Mouse (Mus musculus): ENCODE measurements around the gene Klk12. TPM values are rescaled to one million over a fixed set of nuclear protein-coding genes. Genes with fewer than 3 reads are reported as not detected.

Gene Klk12
- total RNA-seq (2015) (not detected in 2 replicates), total RNA-seq (2017) (not detected in 2 replicates)

GRCm38 (mm10) chr7:43768597-43768996 is at the start of gene Klk12:
Gene Klk12 (plus strand): TSS chr7:43768897.
- no peak for ATAC-seq (replicated peaks; ENCODE audit: poor library complexity)

- ATAC-seq (replicated peaks; ENCODE audit: poor library complexity): peak; percentile 98
Observed at GRCm38 (mm10) chr7:43747788-43748187, 20.9 kb upstream of the Klk12 start.

DNA sequence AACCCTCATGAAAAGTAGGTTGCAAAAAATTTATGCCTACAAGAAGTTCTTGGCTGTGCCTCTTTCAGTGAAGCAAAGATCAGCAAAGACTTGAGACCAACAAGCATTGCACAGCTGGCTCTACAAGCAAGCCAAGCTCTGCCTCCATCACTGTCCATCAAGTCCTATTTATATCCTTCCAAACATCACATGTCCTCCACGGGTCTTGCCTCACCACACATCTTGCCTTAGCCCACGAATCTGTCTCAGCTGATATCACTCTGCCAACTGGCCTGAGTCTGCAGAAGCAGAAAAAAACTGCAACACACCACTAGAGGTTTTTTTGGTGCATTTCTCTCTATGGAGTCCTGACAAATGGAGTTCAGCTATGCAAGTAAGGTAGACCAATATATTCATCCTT is 15.9 kb upstream of the Klk12 start:
- ATAC-seq (replicated peaks; ENCODE audit: poor library complexity): no peak

DNA sequence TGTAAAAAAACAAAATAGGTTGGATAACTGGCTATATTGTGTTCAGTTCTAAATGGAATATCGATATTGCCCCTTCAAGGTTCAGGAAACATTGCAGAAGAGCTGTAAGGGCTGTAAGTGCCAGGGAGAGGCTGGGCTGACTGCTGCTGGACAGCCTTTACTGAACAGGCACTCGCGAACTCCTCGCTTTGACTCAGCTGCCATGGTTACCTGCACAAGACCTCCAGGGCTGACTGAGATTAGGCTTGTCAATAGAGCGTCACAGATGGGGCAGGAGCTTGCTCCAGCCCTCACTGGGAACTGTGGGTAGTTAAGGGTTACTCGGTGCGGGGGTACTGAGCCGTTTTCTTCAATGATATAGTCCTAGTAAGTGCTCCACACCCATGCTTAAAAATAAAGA is 2.2 kb upstream of the Klk12 start:
- ATAC-seq (replicated peaks; ENCODE audit: poor library complexity): no peak

DNA sequence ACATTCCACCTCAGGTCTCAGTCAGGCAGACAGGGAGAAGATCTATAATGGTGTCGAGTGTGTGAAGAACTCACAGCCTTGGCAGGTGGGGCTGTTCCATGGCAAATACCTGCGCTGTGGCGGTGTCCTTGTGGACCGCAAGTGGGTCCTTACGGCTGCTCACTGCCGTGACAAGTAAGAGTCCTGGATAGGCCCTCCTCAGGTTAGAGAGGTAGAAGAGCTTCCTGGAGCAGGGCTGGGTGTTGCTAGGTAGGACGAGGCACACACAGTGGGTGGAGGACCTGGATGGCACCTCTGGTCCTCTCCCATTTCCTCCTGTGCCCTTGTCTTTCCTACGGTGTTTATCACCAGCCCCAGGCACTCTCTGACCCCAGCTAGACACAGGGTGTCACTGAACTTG is 939 bp downstream of the Klk12 start:
- no peak for ATAC-seq (replicated peaks; ENCODE audit: poor library complexity)

DNA sequence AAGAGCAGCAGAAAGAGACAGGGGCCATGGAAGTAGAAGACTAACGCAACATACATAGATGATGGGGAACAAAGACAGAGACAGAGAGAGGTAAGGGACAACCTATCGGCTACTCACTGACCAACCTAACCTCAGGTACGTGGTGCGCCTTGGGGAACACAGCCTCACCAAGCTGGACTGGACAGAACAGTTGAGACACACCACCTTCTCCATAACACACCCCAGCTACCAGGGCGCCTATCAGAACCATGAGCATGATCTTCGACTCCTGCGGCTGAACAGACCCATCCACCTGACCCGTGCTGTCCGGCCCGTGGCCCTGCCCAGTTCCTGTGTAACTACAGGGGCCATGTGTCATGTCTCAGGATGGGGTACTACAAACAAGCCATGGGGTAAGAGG is 2.0 kb downstream of the Klk12 start:
- ATAC-seq (replicated peaks; ENCODE audit: poor library complexity): no peak

GRCm38 (mm10) chr7:43771916-43772315 is 3.2 kb downstream of the Klk12 start:
- ATAC-seq (replicated peaks; ENCODE audit: poor library complexity): no peak

DNA sequence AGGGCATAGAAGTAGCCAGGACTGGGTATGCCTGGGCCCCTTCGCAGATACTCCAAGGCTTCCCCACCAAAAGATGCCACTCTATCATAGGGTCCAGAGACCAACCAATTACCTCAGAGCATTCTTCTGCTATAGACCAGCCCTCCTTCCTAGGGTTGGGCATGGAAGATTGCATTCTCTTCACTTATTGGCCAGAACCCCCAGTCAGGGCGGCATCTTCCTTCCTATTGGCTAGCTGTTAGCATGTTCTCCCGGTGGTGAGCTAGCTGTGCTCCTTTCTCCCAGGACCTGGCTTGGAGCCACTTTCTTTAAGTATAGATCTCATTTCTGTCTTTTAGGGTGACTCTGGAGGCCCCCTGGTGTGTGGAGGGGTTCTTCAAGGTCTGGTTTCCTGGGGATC is 4.2 kb downstream of the Klk12 start:
- no peak for ATAC-seq (replicated peaks; ENCODE audit: poor library complexity)

DNA sequence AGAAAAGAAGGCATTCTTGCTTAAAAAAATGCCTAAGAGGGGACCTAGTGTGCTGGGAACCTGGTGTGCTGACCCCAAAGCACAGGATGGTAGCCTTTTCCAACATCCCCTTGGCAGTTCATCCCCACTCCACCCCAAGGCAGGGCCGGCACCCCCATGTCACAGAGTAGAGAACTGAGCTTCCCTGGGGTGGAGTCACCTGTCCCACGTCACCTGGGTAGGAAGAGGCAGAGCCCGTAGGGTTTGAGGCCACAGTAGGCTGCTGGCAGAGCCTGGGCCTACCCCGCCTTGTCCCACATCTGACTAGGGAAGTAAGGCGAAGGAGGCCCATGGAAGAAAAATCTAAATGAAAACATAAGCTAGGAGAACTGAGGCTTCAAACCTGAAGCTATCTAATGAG is 5.7 kb downstream of the Klk12 start, which contains the start of gene Klk11:
Gene Klk11 (plus strand): TSS at position 241 of the 400 bp plus-strand sequence.
- no peak for ATAC-seq (replicated peaks; ENCODE audit: poor library complexity)

DNA sequence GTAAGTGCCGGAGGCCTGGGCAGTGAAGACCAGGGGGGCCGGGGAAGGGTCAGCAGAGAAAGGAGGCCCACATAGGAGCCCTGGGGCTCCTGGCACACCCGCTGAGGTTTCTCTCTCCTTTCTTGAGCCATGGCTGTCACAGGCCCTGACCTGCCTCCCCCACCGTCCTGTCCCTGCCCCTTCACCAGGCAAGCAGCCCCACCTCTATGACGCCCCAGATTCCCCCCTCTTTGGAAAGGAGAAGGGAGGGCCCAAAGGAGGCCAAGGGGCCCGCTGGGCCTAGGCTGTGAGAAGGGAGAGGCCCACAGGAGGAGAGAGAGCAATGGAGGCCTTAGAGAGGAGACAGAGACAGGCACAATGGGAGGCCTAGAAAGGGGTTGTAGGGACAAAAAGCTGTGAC is 6.1 kb downstream of the Klk12 start:
- ATAC-seq (replicated peaks; ENCODE audit: poor library complexity): no peak

- no peak for ATAC-seq (replicated peaks; ENCODE audit: poor library complexity)
Observed at GRCm38 (mm10) chr7:43775311-43776057, 6.8 kb downstream of the Klk12 start.

DNA sequence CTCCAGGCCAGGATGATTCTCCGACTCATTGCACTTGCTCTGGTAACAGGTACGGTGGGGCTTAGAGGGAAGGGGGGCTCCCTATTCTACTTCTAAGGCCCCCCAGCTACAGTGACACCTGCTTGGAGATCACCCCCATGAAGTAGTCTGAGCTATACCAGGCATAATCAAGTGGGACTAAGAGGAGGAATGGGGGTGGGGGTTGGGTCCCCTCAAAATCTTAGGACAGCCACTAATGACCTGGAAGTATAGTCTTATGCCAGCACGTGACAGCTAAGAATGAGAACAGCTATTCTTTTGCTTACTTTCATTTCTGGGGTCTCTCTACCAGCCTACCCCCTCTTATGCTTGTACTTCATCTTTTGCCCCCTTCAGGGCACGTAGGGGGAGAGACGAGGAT is 7.8 kb downstream of the Klk12 start:
- no peak for ATAC-seq (replicated peaks; ENCODE audit: poor library complexity)

GRCm38 (mm10) chr7:43777423-43777822 is 8.7 kb downstream of the Klk12 start:
- ATAC-seq (replicated peaks; ENCODE audit: poor library complexity): no peak

DNA sequence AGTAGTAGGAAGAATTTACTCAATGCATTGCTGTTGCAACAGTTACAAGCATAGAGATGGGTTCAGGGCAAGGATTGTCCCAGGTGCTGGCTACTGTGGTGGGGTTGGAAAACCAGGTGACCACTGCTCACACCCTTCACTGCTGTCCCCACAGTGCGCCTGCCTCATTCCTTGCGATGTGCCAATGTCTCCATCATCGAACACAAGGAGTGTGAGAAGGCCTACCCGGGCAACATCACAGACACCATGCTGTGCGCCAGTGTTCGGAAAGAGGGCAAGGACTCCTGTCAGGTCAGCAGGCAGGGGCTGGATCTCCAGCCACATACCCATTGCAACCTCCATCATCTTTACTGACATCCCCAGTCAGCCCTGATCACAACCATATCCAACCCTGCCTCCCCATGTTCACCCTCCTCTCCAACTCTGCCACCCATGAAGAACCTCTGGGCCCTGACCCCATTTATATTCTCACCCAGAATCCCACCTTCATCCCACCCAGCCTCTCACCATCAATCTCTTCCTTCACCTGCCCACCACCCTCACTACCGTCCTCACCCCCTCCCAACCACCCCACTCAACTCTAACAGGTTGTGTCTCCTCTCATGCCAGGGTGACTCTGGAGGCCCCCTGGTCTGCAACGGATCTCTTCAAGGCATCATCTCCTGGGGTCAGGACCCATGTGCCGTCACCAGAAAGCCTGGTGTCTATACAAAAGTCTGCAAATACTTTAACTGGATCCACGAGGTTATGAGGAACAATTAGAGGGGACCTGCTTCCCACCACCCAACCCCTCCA is 9.7 kb downstream of the Klk12 start:
- no peak for ATAC-seq (replicated peaks; ENCODE audit: poor library complexity)

DNA sequence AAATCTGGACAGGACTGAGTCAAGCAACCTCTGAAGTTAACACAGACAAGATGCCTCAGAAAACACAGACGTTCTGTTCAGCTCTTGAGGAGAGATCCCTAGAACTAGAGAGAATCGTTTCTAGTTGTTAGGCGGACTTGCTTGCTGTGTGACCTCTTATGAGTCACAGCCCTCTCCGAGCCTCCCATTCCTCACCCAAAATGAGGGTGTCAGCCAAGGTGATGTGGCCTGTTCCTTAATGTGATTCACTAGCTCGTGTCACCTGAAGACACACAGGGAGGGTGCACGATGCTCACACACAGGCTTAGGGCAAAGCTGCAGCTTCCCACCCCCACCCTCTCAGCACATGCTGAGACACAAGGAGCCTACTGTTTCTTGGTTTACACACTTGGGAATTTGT is 11.5 kb downstream of the Klk12 start:
- no peak for ATAC-seq (replicated peaks; ENCODE audit: poor library complexity)

DNA sequence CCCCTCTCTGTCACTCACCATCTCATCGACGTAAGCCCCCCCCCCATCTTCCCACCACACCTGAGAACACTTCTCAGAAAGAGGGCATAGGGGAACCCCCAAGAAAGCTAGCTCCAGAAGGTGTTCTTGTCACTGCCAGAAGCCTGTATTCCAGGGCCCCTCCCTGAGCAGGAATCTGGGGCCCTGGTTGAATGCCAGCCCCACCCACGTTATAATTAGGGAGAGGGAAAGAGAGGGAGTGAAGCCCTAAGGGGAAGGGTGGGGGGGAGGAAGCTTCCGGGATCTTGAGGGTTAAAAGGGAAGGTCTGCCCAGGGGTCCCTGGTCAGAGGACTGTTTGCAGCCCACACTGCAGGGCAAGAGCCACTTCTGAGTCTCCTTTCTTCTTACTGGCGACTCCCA is 12.0 kb downstream of the Klk12 start, which contains the start of gene Klk10:
Gene Klk10 (plus strand): TSS at position 290 of the 400 bp plus-strand sequence.
- ATAC-seq (replicated peaks; ENCODE audit: poor library complexity): no peak

DNA sequence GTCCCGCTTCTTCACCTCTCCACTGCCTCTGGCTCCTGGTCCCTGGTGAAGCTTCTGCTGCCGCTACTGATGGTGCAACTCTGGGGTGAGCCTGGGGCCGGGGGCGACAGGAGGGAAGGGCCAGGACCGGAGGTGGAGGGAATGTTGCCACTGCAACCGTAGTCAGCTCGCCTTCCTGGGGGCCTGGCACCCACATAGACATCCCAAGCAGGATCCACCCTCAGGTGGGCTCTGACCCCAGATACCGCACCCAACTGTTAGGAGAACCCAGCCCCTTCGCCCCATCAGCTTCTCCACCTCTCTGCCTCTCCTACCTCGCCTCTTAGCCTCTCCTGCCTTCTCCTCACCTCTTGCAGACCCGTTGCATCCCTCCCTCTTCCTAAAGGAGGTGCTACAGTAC is 12.8 kb downstream of the Klk12 start:
- no peak for ATAC-seq (replicated peaks; ENCODE audit: poor library complexity)

DNA sequence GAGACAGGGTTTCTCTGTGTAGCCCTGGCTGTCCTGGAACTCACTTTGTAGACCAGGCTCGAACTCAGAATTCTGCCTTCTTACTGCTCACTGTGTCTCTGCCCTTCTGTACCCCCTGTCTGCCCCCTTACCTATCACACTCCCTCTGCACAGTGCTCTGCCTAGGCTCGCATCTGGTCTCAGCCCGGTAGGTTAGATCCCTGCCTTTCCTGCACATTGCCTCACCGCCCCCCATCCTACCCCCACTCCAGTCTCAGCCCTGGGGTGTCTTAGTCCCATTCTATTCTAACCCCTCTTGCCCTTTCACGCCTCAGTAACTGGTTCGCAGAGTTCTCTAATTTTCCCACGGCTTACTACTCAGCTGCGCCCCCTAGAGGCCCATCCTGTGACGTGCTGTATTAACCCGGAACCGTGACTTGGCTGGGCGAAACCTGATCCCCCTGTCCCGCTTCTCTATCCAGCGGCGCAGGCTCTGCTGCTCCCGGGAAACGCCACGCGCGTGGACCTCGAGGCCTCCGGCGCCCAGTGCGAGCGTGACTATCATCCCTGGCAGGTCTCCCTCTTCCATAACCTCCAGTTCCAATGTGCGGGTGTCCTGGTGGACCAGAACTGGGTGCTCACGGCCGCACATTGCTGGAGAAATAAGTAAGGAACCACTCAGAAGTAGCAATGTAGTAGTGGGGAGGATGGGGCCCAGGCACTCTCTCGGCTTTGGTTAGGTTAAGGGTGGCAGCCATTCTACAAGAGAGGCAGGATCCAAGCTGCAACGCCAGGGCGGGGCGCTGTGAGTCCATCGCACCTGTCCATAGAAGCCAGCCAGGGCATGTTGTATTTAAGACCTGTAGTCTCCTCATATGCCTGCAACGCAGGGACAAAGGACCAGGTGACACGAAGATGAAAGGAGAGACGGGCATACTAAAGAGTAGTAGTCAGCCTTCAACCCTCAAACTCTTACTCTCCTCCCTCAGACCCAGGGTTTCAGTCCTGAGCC is 13.9 kb downstream of the Klk12 start:
- ATAC-seq (replicated peaks; ENCODE audit: poor library complexity): peak; percentile 94

DNA sequence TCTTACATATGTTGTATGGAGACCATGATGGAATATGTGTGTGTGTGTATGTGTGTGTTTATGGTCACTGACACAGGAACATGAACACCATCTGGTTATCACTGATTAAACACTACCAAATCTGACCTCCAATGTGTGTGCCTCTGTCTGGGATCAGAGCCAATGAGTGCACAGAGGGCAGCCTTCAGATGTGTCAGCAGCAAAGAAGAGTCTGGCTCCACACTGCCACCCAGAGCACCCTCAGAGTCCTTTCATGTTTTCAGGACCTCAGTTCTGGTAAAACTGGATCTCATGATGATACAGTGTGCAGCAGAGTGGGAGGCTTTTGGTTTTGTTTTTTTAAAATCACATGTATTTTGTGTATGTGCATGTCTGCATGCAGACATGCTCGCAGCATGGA is 16.6 kb downstream of the Klk12 start:
- peak; percentile 35; the same call in 1 of the 2 replicates for ATAC-seq (replicated peaks; ENCODE audit: poor library complexity)

- ATAC-seq (replicated peaks; ENCODE audit: poor library complexity): no peak
Observed at GRCm38 (mm10) chr7:43788096-43788495, 19.4 kb downstream of the Klk12 start.

GRCm38 (mm10) chr7:43789295-43789694 is 20.6 kb downstream of the Klk12 start:
- no peak for ATAC-seq (replicated peaks; ENCODE audit: poor library complexity)
